Mouse (Mus musculus): Measurements from ENCODE around the gene Enox2.
"Not testable (repeated sequence)": the region's sequence is repeated elsewhere in the genome, so short reads cannot be mapped to it uniquely, and the experiment has no call there.

The Enox2 gene

DNA sequence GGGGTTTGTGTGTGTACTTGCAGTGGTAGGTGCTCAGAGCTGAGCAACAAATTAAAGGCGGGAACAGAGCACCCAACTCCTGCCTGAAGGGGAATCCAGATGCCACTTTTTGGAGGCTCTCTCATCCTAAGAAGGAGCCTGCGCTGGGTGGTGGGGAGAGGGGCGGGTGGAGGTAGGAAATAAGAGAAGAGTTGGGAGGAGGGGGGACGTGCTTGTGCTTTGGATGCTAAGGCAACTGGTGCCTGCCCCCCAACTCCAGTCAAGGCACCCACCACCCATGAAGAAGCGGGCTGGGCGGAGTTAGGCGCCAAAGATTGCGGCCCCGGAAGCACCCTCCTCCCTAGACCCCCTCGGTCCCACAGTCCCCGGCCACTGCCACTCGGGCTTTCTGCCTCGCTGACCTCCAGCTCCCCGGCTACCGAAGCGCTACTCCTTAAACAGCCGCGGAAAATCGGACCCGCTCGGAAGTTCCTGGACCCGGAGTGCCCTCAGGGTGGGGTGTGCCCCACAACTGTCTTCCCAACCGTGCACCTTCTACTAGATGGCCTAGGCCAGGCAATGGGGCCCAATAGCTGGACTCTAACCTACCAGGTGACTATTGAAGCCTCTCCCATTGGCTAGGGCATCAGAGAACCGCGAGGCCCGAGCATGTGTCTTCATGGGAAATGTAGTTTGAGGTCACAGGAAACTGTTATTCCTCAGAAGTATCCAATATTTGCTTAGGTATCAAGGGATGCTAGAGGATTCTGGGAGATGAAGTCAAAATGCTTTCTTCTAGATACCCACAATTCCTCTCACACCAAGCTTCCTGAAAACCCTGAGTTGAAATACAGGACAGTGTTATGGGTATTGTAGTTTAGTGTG, at the start of gene Enox2:
Gene Enox2, minus strand, starts transcription at position 560 of the 864 bp plus-strand sequence.
- ChIA-PET POLR2A (interaction anchor here in 3 of 4 experiments (0.6 to 1.8 kb wide), 8 partner anchors 11 to 941 kb away, joined by 3 to 6 read pairs (median 4); partner anchors contain the start of gene Rbmx2 (in 1 of the 3)), CTCF (no interaction called here)

DNA sequence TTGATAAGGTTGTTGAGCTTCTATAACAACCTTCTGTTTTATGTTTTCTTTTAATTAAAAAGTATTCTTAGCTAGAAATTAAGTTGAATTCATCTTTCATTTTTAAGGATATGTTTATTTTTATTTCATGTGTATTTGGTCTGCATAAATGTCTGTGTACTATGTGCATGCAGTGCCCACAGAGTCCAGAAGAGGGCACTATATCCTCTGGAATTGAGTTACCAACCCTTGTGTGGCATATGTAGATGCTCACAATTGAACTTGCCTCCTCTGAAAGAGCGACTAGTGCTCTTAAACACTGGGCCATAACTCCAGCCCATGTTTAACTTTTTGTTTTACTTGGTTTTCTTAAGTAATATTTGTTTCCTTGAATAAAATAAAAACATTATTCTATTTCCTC, 21.4 kb upstream of the Enox2 start:
- POLR2A ChIA-PET, result no interaction called here
- CTCF ChIA-PET, result no interaction called here

GRCm38 (mm10) chrX:49306659-49307058, 18.6 kb upstream of the Enox2 start:
- ChIA-PET POLR2A (no interaction called here), CTCF (no interaction called here)

GRCm38 (mm10) chrX:49279918-49280586, 8.0 kb downstream of the Enox2 start:
- ChIA-PET CTCF (no interaction called here), POLR2A (no interaction called here)

GRCm38 (mm10) chrX:49273487-49274042, 14.5 kb downstream of the Enox2 start:
- POLR2A ChIA-PET, result interaction anchor here in 3 of 4 experiments (0.6 to 2.5 kb wide), 3 partner anchors 10 to 164 kb away, joined by 4 to 6 read pairs (median 4); partner anchors contain the start of gene Enox2 (in 1 of the 3)
- CTCF ChIA-PET, result no interaction called here

- CTCF ChIA-PET, result interaction anchor here in 1 of 4 experiments (0.6 kb wide), 1 partner anchor 10 kb away, joined by 3 read pairs; no protein-coding TSS in a partner anchor
- POLR2A ChIA-PET, result no interaction called here
These were observed 37.2 kb downstream of the Enox2 start for GRCm38 (mm10) chrX:49250816-49251215.

GRCm38 (mm10) chrX:49225792-49226426, 62.1 kb downstream of the Enox2 start:
- ChIA-PET CTCF (no interaction called here), POLR2A (no interaction called here)

DNA sequence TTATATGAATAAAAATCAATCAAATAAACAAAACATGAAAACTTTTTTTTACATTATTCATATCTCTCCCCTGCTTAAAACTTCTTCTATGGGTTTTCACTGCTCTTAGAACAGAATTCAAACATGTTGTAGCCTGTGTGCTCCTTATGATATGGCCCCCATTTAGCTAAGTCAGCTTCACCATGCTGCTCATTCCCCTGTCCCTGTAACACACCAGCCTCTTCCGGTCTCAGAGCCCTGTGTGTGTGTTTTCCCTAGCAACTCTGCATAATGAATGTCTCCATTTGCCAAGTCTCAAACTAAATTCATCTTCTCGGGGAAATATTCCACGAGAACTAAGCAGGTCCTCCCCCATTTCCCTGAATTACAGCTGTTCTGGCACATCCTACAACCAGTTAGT, 71.6 kb downstream of the Enox2 start:
- ChIA-PET POLR2A (no interaction called here), CTCF (no interaction called here)

GRCm38 (mm10) chrX:49196386-49196785, 91.7 kb downstream of the Enox2 start:
- ChIA-PET CTCF (no interaction called here), POLR2A (no interaction called here)

DNA sequence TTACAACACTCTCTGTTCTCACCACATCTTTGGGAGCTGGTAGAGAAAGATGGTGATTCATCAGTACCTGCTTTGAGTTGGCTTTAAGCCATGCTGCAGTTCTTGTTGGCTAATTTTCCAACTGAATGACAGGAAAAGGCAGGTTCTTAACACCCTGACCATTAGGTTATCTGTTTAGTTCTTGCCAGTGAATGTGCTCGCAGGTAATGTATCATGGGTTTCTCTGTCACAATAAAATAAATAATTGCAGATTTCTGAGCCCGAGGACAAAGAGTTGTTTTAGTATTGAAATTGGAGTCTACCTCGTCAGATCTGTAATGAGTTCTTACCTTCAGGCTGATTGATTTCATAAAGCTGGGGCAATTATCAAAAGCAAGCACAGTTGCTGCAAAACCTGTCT, 106.9 kb downstream of the Enox2 start:
- CTCF ChIA-PET, result no interaction called here
- POLR2A ChIA-PET, result no interaction called here

DNA sequence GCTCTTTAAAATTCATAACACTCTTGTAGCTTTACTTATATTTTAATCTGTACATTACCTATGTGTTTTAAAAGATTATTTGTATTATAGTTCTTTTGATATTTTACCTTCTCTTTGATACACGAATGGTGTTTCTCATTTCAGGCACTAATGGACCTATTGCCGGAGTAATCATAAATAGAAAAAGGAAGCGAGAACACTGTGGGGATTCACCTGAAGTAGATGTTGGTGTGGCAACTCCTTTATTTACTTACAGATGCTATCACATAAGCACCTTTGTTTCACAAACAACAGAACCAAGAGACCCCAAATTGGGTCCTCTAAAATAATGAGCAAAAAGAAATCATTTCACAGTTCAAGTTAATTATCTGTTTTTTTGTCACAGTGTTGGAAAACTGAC, 109.4 kb downstream of the Enox2 start:
- POLR2A ChIA-PET, result no interaction called here

DNA sequence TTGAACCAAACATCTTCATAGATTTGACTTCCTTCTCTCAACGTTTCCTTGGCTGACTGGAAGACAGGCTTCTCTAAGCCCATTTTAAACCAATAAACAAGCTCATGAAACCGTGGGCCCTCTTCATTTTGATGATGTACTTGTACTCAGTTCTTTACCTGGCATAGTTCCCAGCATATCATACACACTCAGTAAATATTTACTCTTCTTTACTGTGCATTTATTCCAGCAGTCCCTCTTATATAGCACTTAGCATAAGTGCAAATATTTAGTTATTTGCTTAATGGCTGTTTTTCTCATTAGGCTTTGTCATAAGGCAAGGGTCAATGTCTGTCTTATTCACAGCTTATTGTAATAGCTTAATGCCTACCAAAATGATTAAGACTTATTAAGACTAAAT, 133.8 kb downstream of the Enox2 start:
- POLR2A ChIA-PET, result no interaction called here
- CTCF ChIA-PET, result no interaction called here

More for the DNA sequence above, 109.4 kb downstream of the Enox2 start:
- CTCF ChIA-PET, result no interaction called here

DNA sequence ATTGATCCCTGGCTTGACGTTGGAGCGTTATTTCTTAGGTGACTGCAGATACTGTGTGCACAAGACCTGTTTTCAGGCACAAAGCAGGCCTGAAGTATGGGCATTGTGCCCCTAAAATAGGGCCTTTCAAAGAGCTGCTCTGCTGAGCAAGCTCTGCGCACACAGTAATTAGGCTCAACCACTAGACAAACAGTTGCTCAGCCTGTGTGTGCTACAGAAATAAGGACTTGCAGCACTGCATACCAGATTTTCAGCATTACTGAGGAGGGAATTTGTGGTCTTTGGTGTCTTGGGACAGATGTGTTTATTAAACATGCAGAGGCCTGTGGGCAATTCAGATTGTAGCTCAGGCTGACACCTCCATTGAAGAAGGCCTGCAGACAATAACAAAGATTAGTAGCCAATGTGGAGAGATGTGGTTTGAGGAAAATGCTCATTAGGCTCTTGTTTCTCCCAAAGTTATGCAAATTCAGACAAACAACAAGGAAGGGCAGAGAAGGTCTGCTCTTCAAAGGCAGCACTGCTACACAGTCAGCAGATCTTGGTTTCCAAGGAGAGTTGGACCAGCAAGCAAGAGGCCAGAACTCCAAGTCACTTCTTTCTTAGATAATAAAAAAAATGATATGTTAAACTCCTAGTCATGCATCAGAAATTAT, 163.2 kb downstream of the Enox2 start:
- ChIA-PET POLR2A (interaction anchor here in 1 of 4 experiments (0.5 kb wide), 1 partner anchor 1496 kb away, joined by 4 read pairs; no protein-coding TSS in a partner anchor), CTCF (no interaction called here)

DNA sequence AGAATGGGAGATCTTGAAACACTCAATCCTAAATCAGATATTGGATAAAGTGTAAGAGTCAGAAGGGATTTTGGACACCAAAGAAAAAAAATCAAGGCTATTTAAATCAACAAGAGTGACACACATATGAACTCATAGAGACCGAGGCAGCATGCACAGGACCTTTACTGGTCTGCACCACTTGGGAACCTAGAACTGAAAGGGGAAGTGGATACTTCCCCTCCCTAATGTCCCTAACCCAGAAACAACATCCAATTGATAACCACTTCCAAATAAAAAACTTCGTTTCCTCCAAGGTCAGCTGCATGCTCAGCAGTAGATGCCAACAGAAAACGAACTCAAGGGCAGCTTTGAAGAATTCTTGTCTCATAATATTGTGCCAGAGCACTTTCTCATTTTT, 171.6 kb downstream of the Enox2 start:
- ChIA-PET CTCF (no interaction called here), POLR2A (no interaction called here)

- ChIA-PET POLR2A (no interaction called here), CTCF (interaction anchor here in 1 of 4 experiments (0.5 kb wide), 1 partner anchor 1200 kb away, joined by 8 read pairs; the partner anchor contains the start of gene Ocrl)
These were observed 175.6 kb downstream of the Enox2 start for GRCm38 (mm10) chrX:49112412-49112811.

- POLR2A ChIA-PET, CTCF ChIA-PET: not testable (repeated sequence)
These were observed 187.5 kb downstream of the Enox2 start for GRCm38 (mm10) chrX:49100542-49100941.

- CTCF ChIA-PET, result no interaction called here
These were observed 191.8 kb downstream of the Enox2 start for GRCm38 (mm10) chrX:49096249-49096648.

DNA sequence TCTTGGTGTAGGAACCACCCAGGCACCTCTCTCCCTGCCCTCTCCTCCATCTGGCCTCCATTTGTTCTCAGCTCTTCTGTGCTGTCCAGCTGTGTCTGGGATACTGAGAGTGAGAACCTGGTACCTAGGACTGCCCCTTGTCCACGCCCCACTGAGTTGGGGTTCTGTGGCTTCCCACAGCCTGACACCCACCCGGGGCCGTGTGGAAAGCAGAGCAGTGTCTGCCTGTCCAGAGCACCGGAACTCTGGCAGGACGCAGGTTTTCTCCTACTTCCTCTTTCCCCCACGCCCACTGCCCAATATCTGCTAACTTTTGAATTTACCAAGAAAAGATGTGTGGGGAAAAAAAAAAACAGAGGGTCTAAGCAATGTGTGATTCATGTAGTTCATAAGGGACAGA, 213.0 kb downstream of the Enox2 start:
- ChIA-PET POLR2A (no interaction called here), CTCF (no interaction called here)

More at GRCm38 (mm10) chrX:49096249-49096648, 191.8 kb downstream of the Enox2 start:
- POLR2A ChIA-PET, result no interaction called here

GRCm38 (mm10) chrX:49073563-49073962, 214.5 kb downstream of the Enox2 start:
- CTCF ChIA-PET, result no interaction called here
- POLR2A ChIA-PET, result no interaction called here

DNA sequence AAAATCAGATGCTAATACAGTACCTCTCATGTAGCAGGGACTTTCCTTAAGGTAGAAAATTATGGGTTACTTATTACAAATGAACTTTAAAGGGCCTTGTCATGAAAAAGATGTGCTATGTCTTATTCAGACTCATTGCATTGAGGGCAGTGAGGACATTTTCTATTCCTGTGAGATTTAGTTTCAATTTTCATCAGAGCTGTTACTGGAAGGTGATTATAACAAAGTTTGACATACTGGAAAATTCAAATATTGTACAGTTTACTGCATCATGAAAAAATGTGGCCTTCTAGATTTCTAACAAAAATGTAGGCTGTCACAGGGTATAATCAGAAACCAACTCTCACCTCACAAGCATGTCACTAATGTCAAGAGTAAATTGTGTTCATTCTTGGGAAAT, 242.9 kb downstream of the Enox2 start:
- POLR2A ChIA-PET, result no interaction called here
- CTCF ChIA-PET, result no interaction called here

Data from embryonic stem cell, embryonic (primary cell).